Mouse (Mus musculus): ENCODE measurements around the gene Tcap.

Gene Tcap

GRCm38 (mm10) chr11:98412273-98412796 is 28.7 kb downstream of the Tcap start, which contains the start of gene Erbb2:
TSS of gene Erbb2 (plus strand) at chr11:98412470.
- DNase-seq (ENCODE audit: low spot score in 2 of 2) = peak in 1 of 2 experiments; percentile 38

- no peak for DNase-seq (ENCODE audit: low spot score in 2 of 2)
Observed at GRCm38 (mm10) chr11:98412797-98413301, 29.2 kb downstream of the Tcap start.

DNA sequence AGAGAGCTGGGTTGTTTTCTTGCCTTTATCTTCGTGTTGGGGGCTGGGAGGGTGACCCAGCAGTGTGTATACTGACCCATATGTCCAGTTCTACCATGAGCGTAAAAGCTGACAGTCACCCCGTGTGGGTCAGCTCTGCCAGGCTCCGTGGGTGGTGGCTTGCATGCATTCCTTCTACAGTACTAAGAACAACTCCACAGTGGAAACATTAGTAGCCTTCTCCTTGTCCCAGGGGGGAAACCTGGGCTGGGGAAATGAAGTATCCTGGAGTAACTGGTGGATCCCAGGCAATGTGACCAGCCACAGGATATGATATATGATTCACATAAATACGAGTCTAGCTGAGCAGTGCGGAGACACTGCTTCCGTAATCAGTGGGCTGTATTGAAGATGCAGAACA is 30.1 kb downstream of the Tcap start:
- no peak for DNase-seq (ENCODE audit: low spot score in 2 of 2)

DNA sequence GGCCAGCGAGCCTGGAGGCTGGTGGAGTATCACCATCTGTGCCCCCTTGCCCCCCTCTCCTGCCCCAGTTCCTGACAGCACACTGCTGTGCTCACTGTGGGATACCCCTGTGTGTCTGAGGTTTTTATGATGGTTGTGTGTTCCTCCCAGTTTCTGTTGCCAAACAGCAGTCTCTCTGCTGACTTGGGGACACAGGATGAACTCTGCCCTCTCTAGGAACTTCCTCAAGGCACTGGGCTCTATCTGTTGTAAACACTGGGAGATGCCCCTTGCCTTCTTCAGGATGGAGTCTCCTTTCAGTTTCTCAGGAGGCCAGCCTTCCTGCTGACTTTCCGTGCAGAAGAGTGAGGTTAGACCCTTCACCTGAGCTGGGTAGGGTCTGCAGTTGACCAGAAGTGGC is 30.6 kb downstream of the Tcap start:
- DNase-seq (ENCODE audit: low spot score in 2 of 2) = no peak

DNA sequence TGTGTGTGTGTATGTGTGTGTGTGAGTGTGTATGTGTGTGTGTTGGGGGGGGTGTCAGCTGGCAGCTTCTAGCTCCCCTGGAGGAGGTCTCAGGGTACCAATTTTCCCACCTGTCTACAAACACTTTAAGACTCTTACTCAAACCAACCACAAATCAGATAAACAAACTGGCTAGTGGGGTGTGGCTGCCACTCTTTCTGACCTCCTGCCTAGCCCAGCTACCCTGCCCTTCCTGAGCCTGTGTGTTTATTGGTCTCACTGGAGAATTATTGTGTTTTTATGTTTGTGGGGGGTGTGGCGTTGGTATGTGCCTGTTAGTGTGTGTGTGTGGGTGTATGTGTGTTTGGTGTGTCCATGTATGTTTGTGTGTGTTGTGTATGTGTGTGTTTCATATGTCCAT is 33.5 kb downstream of the Tcap start:
- DNase-seq (ENCODE audit: low spot score in 2 of 2) = no peak

DNA sequence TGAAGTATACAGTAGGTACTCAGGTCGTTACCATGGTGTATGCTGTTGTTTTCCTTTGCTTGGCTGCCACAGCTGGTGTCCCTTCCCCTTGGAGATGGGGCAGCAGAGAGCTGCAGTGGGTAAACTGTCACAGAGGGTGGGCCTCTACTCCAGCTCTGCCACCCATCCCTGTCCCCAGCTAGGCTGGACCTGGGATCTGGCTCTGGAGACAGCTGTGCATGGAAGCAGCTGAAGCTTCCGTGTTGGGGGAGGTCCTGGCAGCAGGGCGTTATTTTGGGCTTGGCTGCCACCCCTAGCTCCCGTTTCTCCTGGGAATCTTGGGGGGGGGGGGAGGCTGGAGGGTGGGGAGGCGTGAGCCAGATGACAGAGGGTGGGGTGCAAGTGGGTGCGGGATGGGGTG is 34.7 kb downstream of the Tcap start:
- no peak for DNase-seq (ENCODE audit: low spot score in 2 of 2)

GRCm38 (mm10) chr11:98418939-98419547 is 35.4 kb downstream of the Tcap start:
- no peak for DNase-seq (ENCODE audit: low spot score in 2 of 2)

DNA sequence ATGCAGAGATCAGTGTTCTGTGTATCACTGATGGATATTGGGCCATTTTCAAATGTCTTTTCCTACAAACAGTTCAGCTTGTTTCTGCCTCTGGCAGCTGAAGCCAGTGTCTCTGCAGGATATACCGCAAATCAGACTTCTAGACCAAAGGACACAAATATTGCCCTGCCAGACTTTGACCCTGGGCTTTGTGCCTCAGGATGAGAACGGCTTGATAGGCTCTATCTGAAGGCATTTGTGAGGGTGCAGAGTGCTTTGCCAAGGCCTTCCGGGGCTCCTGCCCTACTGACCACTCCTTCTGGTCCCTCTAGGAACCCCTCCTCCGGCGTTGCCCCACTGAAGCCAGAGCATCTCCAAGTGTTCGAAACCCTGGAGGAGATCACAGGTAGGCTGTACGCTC is 43.0 kb downstream of the Tcap start:
- DNase-seq (ENCODE audit: low spot score in 2 of 2) = no peak

GRCm38 (mm10) chr11:98428436-98428835 is 44.8 kb downstream of the Tcap start:
- DNase-seq (ENCODE audit: low spot score in 2 of 2) = no peak

DNA sequence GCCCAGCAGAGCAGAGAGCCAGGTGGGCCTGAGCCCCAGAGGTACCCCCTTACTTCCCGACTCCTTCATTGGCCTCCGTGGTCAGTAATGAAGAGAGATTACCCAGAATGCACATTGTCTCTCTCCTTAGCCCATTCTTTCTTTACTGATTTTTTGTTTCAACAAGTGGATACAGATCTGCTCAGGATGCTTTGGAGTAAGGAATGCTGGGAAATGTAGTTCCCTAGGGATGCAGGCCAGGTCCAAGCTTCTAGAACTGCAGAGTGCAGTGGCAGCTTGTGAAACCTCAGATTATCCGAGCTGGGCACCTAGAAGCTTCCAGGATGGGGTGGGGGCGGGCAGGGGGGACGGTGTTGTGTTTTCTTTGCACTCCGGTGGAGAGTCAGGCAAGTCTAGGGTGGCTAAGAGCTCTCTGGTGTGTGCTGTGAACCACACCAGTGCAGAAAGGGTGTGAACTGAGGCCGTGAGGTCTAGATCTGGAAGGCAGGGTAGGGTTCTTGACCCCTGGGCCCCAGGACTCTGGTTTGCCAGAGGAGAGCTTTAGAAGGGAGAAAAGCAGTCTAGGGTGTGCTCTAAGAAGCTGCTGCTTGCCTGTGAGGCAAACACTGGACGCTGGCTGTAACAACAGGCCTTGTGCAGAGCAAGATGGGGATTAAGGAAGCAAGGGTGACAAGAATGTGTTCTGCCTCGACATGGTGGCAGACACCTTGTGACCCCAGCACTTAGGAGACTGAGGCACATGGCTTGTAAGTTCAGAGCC is 48.3 kb downstream of the Tcap start:
- no peak for DNase-seq (ENCODE audit: low spot score in 2 of 2)
